Mouse (Mus musculus) hindbrain, postnatal 0 days (tissue): ENCODE data around the gene Arid3a. TPM values are rescaled to one million over a fixed set of nuclear protein-coding genes. Genes with fewer than 3 reads are reported as not detected.
"Not testable (repeated sequence)": the region's sequence is repeated elsewhere in the genome, so short reads cannot be mapped to it uniquely, and the experiment has no call there.

Experiments
- ATAC-seq: fragments of 200-750 bp; cut with Nextera tagmentation; 2 replicates; pipeline ENCODE4 v1.8.0; 2017; ENCODE audit warnings: mild to moderate bottlenecking, moderate TSS enrichment, moderate library complexity
- DNase-seq: peaks from one replicate; pipeline ENCODE4 v3.0.0-alpha.2; 2015; ENCODE audit warnings: low spot score
- H3K27ac ChIP-seq: fragments of 300-500 bp; sonication (generic); 2 replicates; pipeline ENCODE4 v1.5.1; 2014; ENCODE audit warnings: mild to moderate bottlenecking
- H3K27me3 ChIP-seq: fragments of 300-500 bp; sonication (generic); 2 replicates; pipeline ENCODE4 v1.6.1; 2014; ENCODE audit warnings: low read length, mixed read lengths; ENCODE audit not compliant: insufficient read depth
- H3K36me3 ChIP-seq: fragments of 300-500 bp; sonication (generic); 2 replicates; pipeline ENCODE4 v1.6.1; 2014; ENCODE audit warnings: low read length, mixed read lengths; ENCODE audit not compliant: insufficient read depth
- H3K4me1 ChIP-seq: fragments of 300-500 bp; sonication (generic); 2 replicates; pipeline ENCODE4 v1.6.1; 2014; ENCODE audit warnings: antibody characterized with exemption, low read length, mixed read lengths; ENCODE audit not compliant: insufficient read depth
- H3K4me2 ChIP-seq: fragments of 300-500 bp; sonication (generic); 2 replicates; pipeline ENCODE4 v1.6.1; 2014; ENCODE audit warnings: low read depth, mild to moderate bottlenecking, low read length, moderate library complexity, mixed read lengths
- H3K4me3 ChIP-seq: fragments of 300-500 bp; sonication (generic); 2 replicates; pipeline ENCODE4 v1.5.1; 2014; ENCODE audit warnings: low read length
- H3K9ac ChIP-seq: fragments of 300-500 bp; sonication (generic); replicated peaks from 2 replicates; pipeline ENCODE4 v1.6.1; 2014; ENCODE audit warnings: mild to moderate bottlenecking, low read length, moderate library complexity, mixed read lengths
- H3K9me3 ChIP-seq: fragments of 300-500 bp; sonication (generic); 2 replicates; pipeline ENCODE4 v1.6.1; 2016; ENCODE audit warnings: low read length, mixed read lengths
- CTCF ChIP-seq: IDR thresholded peaks from 2 replicates; pipeline ENCODE4 v1.5.1; 2016; ENCODE audit warnings: antibody characterized with exemption, control low read depth, low read depth
- WGBS: fragments of 180-500 bp; shearing (Covaris S2); extraction: QIAGEN DNeasy Blood & Tissue Kit; methylation state at CpG from one replicate; pipeline ENCODE4 v1.1.7; 2014; 5-methylcytosine and 5-hydroxymethylcytosine counted together
- polyA plus RNA-seq: library from polyadenylated mRNA; unstranded; fragments of >200 nt; fragmentation: Nextera tagmentation; extraction: Ambion mirVana; gene quantifications from 2 replicates; pipeline ENCODE4 v1.2.1, GENCODE M21; 2015
- total RNA-seq: library from RNA; depleted of rRNA; stranded (reverse); fragments of >200 nt; gene quantifications from 2 replicates; pipeline ENCODE4 v1.2.3, GENCODE M21; 2014

Arid3a gene
- total and polyA plus RNA-seq, 2 experiments from 2014 or later = 2.6 to 10.1 TPM

DNA sequence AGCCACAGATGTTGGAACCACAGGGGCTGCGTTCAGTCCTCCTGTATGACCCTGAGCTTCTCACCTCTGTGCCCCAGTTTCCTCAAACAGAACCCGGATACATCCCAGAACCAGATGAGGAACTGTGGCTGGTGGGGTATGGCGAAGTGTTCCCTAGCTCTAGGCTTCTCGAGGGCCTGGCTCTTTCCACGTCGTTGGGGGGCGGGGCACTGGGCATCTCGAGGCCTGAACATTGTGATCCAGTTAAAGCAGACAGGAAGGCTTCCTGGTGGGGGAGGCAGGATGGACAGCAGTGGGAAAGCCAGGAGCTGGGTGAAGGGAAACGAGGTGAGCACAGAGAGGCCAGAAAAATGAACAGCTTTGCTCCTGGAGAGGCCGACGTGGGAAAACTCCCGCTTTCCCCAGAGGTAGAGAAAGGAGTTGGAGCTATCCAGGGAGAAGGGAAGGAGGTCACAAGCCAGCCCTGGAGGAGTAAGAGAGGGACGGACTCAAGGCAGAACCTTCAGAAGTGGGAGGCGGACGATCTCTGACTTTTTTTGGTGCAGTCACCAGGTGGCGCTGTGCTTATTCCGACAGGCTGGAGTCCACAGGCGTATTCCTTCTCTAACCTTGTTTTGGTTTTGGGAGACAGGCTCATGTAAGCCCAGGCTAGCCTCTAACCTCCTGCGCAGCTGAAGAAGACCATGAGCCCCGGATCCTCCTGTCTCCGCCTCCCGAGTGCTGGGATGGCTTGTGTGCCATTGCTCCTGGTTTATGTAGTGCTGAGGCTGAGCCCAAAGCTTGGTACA is 43.4 kb upstream of the Arid3a start:
- Histone ChIP-seq H3K4me3 (no peak overlapping the region), H3K9ac (no peak overlapping the region), H3K27me3 (peaks cover 5% of the 10 kb centered on the region; the same call in 1 of the 2 replicates), H3K4me1 (no peaks in the 10 kb centered on the region), H3K4me2 (no peak overlapping the region), H3K9me3 (no peaks in the 10 kb centered on the region), H3K27ac (no peak overlapping the region), H3K36me3 (no peaks in the 10 kb centered on the region)
- peak; percentile 86 for TF ChIP-seq CTCF
- peak; percentile 87 for DNase-seq
- 16% methylated on average over 22 of the region's 22 CpGs for WGBS
- ATAC-seq = peak; percentile 59; the same call in 1 of the 2 replicates

DNA sequence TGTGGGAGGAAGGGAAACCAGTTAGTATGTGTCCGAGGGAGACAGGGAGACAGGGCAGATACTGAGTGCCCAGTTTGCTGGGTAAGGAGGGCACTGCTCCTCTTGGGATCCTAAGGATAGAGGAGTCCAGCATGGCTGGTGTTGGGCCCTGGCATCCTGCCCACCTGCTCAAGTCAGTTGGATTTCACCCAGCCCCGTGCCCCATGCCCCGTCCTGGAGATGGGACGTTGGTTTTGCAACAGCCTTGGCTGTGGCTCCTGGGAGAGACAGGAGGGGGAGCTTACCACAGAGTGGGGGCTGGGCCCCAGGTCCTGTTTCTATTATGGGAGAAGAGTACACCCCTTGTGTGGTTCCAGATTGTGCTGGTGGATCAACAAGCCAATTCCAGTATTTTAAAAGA is 42.4 kb upstream of the Arid3a start:
- no peak overlapping the region for H3K9ac ChIP-seq
- no peak overlapping the region for H3K27ac ChIP-seq
- no peak overlapping the region for H3K4me2 ChIP-seq
- no peaks in the 10 kb centered on the region for H3K4me1 ChIP-seq
- no peaks in the 10 kb centered on the region for H3K9me3 ChIP-seq
- peaks cover 5% of the 10 kb centered on the region; the same call in 1 of the 2 replicates for H3K27me3 ChIP-seq
- WGBS = 25% methylated on average over 4 of the region's 4 CpGs
- no peak overlapping the region for H3K4me3 ChIP-seq
- DNase-seq (peak; percentile 45), ATAC-seq (no peak)
- H3K36me3 ChIP-seq = no peaks in the 10 kb centered on the region
- TF ChIP-seq CTCF = no peak

DNA sequence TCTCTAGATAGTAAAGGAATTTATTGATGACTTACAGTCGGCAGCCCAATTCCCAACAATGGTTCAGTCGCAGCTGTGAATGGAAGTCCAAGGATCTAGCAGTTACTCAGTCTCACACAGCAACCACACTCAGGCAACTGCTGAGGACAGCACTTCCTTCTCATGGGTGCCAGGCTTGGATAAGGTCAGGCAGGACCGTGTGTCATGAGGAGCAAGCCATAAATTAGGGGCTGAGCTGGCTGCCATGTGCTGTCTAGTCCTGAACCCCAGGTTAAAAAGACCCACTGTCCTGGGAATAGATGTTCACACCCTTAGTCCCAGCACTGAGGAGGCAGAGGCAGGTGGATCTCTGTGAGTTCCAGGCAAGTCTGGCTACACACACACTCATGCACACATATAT is 41.9 kb upstream of the Arid3a start:
- DNase-seq, H3K36me3 ChIP-seq, H3K4me2 ChIP-seq, H3K27me3 ChIP-seq, H3K9me3 ChIP-seq, H3K9ac ChIP-seq, H3K4me3 ChIP-seq, H3K27ac ChIP-seq, H3K4me1 ChIP-seq, ATAC-seq: not testable (repeated sequence)
- WGBS = 85% methylated on average over 2 of the region's 3 CpGs

DNA sequence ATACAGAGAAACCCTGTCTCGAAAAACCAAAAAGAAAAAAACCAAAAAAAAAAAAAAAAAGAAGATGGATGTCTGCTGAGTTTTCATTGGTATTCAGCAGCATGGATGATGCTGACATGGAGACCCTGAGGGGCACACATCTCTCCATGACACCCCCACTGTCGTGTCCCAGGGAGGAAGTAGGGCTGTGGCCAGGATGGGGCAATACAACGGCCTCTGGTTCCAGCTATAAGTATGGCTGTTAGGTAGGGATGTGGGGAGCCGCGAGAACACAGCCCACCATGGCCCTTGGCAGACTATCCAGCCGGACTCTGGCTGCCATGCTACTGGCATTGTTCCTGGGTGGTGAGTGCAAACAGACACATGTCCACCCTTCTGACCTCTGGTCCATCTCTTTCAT is 40.8 kb upstream of the Arid3a start, which contains the start of gene Elane:
TSS of gene Elane (plus strand) at position 194 of the 400 bp plus-strand sequence.
- H3K4me1 ChIP-seq = no peaks in the 10 kb centered on the region
- no peak within 1 kb of the TSS for H3K9ac ChIP-seq
- DNase-seq (no peak), ATAC-seq (no peak)
- H3K9me3 ChIP-seq = no peaks in the 10 kb centered on the region
- no peak within 1 kb of the TSS for H3K4me3 ChIP-seq
- no peak within 1 kb of the TSS for H3K27ac ChIP-seq
- peaks cover 5% of the 10 kb centered on the region; the same call in 1 of the 2 replicates for H3K27me3 ChIP-seq
- no peak for TF ChIP-seq CTCF
- no peaks in the 10 kb centered on the region for H3K36me3 ChIP-seq
- WGBS = 77% methylated on average over 6 of the region's 6 CpGs
- no peak within 1 kb of the TSS for H3K4me2 ChIP-seq

DNA sequence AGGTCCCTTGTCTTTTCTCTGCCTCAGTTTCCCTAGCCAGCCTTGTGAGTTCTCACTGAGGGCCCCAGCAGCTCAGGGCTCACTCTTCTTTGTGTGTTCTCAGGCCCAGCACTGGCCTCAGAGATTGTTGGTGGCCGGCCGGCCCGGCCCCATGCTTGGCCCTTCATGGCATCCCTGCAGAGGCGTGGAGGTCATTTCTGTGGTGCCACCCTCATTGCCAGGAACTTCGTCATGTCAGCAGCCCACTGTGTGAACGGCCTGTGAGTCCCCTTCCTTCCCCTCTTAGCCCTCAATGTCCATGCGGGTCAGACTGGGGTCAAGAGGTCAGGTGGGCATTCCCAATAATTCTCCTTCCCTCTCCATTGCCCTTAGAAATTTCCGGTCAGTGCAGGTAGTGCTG is 40.2 kb upstream of the Arid3a start:
- H3K36me3 ChIP-seq = no peaks in the 10 kb centered on the region
- TF ChIP-seq CTCF = no peak
- H3K4me2 ChIP-seq = no peak overlapping the region
- 86% methylated on average over 8 of the region's 8 CpGs for WGBS
- DNase-seq = no peak
- no peak overlapping the region for H3K9ac ChIP-seq
- 0 out of 2 replicates have a peak, but pooled peaks cover 5% of the 10 kb centered on the region for H3K27me3 ChIP-seq
- no peak overlapping the region for H3K4me3 ChIP-seq
- no peaks in the 10 kb centered on the region for H3K9me3 ChIP-seq
- no peak overlapping the region for H3K27ac ChIP-seq
- H3K4me1 ChIP-seq = no peaks in the 10 kb centered on the region
- no peak for ATAC-seq

DNA sequence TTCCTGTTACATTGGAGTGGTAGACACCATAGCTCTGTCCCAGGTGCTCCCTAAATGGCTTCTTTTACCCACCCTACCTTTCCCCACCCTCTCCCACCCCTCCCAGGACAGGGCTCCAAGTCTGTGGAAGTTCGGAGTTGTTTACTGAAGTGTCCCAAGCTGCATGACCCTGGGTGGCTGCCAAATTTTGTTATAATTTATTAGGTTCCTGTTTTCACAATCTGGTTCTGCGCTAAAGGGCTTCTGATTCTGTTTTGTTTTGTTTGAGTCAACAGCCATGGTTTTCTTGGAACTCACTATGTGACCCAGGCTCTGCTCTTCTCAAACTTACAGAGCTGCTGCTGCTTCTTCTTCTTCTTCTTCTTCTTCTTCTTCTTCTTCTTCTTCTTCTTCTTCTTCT is 37.5 kb upstream of the Arid3a start:
- Histone ChIP-seq H3K9me3 (no peaks in the 10 kb centered on the region), H3K36me3 (no peaks in the 10 kb centered on the region)

DNA sequence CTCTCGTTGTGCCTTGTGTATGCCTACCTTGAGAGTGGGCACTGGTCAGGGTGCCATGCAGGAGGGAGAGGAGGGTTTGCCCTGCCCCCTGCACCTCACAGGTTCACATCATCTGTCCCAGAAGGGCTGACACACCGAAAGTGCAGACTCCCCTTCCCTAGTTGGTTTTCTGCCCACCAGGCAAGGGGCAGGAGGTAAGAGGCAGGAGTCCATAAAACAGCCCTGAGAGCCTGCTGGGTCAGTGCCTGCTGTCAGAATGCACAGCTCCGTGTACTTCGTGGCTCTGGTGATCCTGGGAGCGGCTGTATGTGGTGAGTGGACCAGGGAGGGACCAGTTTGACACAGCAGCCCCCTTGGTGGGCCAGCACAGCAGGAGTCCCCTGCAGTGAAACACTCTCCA is 36.2 kb upstream of the Arid3a start, which contains the start of gene Cfd:
TSS of gene Cfd (plus strand) at position 184 of the 400 bp plus-strand sequence.
- Histone ChIP-seq H3K9ac (no peak within 1 kb of the TSS), H3K4me2 (no peak within 1 kb of the TSS), H3K36me3 (peaks cover 6% of the 10 kb centered on the region; the same call in 1 of the 2 replicates), H3K27ac (no peak within 1 kb of the TSS), H3K4me3 (no peak within 1 kb of the TSS), H3K9me3 (no peaks in the 10 kb centered on the region), H3K27me3 (no peaks in the 10 kb centered on the region), H3K4me1 (no peaks in the 10 kb centered on the region)
- WGBS = 46% methylated on average over 5 of the region's 5 CpGs
- ATAC-seq (no peak), DNase-seq (no peak)
- no peak for TF ChIP-seq CTCF

More for the DNA sequence above, 37.5 kb upstream of the Arid3a start:
- no peak overlapping the region for H3K9ac ChIP-seq
- H3K4me3 ChIP-seq = no peak overlapping the region
- TF ChIP-seq CTCF = no peak
- no peaks in the 10 kb centered on the region for H3K27me3 ChIP-seq
- 78% methylated on average over 2 of the region's 2 CpGs for WGBS
- no peak for DNase-seq
- no peaks in the 10 kb centered on the region for H3K4me1 ChIP-seq
- no peak overlapping the region for H3K27ac ChIP-seq
- no peak for ATAC-seq
- no peak overlapping the region for H3K4me2 ChIP-seq
